Mouse (Mus musculus) bone marrow macrophage, adult 2 months (primary cell): ENCODE results near the gene 2900092C05Rik.

Source experiments
- CTCF ChIP-seq: IDR thresholded peaks from 2 replicates; pipeline ENCODE4 v1.5.1; 2012; ENCODE audit warnings: low read depth, mild to moderate bottlenecking, low read length, moderate library complexity
- POLR2A ChIP-seq: IDR thresholded peaks from 2 replicates; pipeline ENCODE4 v1.6.1; 2012; ENCODE audit warnings: mild to moderate bottlenecking, low read depth, low read length, borderline replicate concordance

- no peak for TF ChIP-seq CTCF
- no peak for TF ChIP-seq POLR2A
Observed at GRCm38 (mm10) chr7:12479009-12479346, 33.3 kb upstream of the 2900092C05Rik start.
